Mouse (Mus musculus) kidney, adult 11 months (tissue): ENCODE measurements around the gene Patj.
A peak's percentile ranks its signal among the peaks of the same experiment; 100 is the strongest.

Experiments
- DNase-seq: peaks from one replicate; pipeline ENCODE4 v3.0.0; 2022

The Patj gene

DNA sequence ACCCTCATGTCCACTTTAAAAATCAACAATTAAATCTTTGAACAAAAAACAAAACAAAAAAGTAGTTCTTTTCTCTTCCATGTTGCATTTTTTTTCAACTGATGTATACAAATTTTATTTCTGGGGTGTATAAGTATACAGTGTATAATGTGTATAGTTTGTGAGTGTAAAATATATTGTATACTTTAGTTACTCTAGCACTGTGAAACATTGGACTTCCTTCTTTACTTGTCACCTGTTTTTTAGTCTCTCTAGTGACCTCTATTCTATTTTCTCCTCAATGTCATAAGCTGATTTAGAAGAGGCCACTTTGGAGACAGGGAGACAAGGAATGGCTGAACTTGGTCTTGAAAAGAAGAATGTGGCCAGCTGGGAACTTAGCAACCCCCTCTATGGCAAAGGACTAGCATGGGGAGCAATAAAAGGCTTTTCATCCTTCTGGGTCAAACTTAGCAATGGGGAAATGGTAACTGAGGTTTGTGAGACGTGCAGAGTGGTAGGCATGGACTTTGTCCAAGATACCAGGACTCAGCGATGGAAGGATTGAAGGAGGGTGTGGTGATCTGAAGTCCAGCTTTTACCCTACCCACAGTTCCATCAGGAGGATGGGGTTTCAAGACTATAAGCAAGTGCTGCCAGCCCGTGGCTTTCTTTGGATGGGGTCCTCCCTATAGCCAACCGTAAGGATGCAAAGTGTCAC lies 54.1 kb downstream of the Patj start:
- no peak for DNase-seq

DNA sequence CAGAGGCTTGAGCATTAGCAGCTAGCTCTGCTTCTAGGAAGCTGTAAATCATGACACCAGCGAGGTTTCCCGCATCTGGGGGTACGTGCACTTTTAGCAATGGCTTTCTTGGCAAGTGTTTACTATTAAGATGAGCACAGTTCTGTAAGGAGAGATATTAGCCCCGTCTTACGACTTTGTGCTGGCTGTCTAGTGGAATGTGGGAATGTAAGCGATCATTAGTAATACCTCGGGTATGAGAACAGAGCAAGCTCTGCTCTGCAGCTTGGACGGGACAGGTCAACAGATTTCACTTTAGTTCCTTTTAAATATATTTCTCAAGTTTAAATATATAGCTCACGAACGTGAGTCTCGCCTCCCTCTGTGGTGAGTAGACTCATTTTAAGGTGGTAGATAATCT lies 54.7 kb downstream of the Patj start:
- no peak for DNase-seq

DNA sequence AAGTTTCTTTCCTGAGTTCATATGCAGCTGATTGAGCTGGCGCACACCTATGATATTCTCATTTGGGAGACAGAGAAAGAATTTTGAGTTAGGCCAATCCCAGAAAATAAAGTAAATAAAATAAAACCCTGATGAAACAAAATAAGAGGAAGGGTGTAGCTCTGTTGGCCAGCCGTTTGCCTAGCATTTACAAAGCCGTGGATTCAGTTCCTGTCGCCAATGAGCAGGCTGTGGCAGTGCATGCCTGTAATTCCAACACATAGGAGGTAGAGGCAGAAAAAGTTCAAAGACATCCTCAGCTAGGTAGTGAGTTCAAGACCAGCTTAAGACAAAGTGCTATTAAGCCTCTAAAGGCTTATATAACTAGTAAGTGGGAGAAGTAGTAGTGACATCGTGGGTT lies 55.2 kb downstream of the Patj start:
- DNase-seq: no peak

DNA sequence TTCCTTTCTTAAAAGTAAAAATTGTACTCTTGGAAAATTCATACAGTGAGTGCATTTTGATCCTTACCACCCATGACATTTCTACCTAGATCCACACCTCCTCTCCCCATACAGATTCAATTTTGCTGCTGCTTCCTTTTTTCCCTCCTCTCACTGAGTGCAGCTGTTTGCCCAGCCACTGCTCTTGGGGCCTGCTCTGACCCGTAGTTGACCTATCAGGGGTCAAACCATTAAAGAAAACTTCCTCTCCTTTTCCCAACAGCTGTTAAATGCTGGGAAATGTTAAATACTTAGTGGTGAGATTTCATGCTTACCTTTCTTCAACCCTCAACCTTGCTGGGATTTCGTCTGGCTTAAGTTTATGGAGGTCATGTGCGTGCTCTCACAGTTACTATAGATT lies 55.7 kb downstream of the Patj start:
- DNase-seq: no peak

DNA sequence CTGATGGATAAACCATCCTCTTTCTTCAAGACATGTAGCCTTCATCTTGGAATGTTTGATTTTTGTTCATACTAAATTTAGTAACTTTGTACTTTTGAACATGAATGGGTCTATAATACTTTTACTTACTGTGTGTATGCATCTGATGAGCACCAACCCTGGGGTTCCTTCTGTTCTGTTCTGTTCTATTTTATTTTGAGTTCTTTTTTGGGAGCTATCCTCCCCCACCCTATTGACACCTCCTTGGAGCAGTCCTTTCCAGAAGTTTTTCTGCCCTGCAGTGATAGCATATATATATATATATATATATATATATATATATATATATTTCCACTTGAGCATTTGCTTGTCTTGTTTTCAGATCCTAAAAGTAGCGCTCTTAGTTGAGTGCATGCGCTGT lies 57.1 kb downstream of the Patj start:
- DNase-seq: no peak

DNA sequence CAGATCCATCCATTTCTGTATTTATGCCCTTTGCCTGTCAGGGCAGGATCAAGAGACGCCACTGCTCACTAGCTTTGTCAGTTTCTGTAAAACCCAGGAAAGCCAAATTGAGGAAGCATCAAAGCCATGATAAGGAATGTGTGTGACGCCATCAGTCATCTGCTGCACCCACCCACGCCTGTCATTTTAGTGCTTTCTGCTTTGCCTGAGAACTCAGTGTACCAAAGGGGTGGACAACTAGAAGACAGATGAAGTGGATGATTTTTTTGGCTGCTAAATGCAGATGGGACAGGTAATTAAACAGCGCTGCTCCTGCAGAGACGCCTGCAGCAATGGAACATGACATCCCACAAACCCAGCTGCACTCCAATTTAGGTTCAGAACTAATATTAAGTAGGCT lies 57.6 kb downstream of the Patj start:
- no peak for DNase-seq

DNA sequence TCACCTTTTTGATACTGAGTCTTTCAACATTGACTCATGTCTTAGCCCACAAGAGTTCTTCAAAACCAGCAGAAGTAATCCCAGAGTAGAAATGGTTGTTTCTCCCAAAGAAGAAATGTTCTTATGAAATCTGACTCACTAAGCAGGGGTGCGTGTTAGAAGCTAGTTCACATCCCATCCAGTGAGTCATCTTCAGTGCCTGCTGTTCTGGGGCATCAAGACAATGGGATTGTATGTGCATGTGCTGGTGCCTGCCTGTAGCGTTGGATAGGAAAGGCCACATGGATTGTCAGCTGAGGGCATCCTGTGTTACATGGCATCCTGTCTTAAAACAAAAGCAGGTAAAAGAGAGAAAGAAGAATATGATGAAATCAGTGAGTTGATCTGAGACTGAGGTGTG lies 59.8 kb downstream of the Patj start:
- no peak for DNase-seq

DNA sequence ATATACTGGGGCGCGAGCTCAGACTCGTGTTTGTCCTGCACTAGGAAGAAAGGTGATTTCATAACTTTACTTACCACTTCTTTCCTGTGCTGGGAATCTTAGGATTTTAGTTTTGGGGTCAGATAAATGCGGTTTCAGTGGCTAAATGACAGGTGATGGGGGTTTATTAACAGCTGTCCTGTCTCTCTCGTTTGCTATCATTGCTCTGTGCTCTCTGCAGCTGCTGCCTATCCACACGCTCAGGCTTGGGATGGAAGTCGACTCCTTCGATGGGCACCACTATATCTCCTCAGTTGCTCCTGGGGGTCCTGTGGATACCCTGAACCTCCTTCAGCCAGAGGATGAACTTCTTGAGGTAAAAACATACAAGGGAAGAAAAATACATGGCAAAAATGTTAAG lies 60.3 kb downstream of the Patj start:
- no peak for DNase-seq

DNA sequence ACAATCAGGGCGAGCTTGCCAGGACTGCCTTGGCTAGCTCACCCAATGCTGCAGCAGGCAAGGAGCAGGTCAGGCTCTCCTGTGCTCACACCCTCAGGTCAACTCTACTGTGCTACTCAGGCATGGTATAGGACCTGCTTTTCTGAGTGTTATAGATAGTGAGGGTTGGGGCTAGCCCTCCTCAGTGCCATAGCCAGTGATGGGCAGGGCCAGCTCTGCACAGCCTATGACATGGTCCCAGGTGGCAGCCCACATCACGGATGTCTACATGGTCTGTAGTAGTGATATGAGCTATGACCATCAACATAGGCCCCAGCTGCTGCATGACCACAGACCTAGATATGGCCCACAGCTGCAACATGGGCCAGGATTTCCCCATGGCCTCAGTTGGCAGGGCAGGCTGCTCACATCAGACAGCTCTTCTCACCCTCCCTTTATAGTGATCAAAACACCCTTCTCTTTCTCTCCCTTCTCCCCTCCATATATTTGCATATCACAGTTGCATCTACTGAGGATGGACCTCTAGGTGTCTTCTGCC lies 66.3 kb downstream of the Patj start:
- DNase-seq: no peak

DNA sequence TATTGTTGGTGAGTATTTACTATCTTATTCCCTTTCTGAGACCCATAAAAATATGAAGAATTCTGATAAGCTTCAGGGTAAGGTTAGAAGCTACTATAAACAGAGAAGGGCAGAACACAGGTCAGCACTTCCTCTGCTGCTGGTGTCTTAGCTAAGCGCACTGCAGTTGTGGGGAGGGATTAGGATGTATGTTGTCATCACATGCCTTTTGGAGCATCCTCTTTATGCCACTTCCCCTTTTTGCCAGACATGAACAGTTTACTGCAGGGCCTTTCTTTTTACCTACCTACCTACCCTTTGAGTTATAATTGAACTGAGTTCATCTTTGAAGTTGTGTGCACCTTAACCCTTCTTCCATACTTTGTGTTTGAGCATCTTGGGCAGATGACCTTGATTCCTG lies 69.9 kb downstream of the Patj start:
- DNase-seq: no peak

DNA sequence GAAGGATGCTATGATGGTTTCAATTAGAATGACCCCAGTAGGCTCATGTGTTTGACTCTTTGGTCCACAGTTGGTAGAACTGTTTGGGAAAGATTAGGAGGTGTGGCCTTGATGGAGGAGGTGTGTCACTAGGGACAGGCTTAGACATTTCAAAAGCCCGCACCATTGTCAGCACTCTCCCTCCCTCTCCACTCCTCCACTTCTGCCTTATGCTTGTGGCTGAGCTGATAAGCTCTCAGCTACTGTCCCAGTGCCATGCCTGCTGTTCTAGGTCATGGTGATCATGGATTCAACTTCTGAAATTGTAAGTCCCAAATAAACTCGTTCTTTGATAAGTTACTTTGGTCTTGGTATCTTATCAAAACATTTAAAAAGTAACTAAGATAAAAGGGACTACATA lies 70.3 kb downstream of the Patj start:
- DNase-seq: no peak

DNA sequence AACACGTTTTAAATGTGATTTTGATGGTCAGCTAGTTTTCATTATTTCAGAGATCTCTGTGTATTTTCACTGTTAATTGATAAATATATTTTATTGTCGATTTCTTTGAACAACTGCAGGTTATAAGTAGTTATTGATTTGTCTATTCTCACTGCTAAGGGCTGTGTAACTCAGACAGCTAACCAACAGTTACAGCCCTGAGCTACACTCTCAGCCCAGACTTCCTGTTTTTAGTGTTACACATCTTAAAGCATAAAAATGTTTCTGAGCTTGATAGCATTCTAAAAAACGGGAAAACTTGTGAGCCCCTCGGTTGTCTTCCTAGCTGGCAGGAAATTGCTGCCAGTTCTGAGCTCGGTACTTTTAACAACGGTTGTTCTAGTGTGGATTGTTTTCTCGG lies 75.8 kb downstream of the Patj start:
- DNase-seq: no peak

DNA sequence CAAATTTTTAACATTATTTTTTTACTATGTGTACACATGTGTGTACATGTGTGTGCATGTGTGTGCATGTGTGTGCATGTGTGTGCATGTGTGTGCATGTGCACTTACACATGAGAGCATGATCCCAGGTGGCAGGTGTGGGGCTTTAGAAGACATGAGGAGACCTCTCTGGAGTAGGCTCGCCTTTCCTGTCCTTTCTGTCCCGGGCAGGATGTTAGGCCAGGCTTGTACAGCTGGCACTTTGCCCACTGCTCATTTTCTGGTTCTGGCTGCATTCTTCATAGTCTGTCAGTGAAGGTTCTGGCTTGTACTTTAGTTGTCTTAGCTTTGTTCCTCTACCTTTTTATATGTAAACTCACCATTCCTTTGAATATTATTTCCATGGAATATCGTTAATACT lies 77.9 kb downstream of the Patj start:
- peak; percentile 40 for DNase-seq

DNA sequence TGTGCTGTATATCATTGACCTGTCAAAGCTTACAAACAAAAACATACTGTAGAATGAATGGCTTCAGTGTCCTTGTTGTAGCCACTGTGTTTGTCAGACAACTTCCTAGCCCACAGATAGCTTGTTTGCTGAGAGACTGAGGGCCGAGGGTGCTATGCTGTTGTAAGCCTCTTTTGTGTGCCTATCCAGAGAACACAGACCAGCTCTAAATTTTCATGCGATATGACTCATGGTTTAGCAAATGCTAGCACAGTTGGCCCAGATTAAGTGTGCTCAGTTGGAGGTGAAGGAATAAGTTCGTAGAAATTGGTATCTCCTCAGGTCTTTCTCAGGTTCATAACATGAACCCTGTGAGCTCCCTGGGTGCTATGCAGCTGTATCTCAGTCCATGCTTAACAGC lies 82.4 kb downstream of the Patj start:
- DNase-seq: no peak

DNA sequence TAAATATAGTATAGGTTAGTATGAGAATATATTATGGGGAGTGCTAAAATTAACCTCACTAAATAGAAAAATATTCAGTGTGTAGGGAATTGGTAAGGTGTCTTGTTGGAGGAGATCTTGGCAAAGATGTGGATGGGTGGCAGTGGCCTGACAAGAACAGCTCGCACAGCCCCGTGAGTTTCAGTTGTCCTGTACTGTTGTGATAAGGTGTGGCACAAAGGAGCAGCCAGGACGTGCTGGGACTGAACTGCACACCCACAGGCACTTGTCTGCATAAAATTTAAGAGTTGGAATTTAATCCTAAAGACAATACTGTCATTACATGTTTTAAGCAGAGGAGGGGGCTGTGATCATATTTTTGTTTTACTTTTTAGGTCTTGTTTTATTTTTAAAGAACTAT lies 90.9 kb downstream of the Patj start:
- DNase-seq: no peak

DNA sequence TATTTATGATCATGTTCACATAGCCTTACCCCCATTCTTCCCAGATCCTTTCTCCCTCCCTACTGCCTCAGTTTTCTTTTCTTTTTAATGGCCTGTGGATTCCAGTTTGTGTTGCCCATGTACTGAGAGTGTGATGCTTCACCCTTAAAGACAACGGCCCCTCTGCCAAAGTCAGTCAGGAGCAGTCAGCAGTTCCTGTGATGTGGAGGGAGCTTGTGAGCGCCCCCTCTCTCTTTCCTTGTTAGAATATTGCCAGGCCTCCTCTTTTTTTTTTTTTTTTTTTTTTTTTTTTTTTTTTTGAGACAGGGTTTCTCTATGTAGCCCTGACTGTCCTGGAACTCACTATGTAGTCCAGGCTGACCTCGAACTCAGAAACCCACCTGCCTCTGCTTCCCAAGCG lies 91.3 kb downstream of the Patj start:
- no peak for DNase-seq

DNA sequence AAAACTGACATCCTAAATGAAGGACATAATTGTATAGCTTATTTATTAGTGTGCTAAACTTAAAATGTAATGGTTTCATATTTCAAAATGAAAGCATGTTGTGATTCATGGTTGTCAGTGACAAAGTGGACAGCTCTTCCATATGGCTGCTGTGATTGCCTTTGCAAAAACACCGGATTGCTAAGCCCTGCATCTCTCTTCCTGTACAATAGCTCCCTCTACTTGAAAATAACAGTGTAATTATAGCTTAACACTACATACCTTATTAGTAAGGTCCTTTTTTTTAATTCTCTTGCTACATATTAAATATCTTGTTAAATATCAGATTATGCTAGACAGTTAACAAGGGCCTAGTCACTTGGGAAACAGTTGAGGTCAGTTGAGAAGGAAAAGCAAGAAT lies 93.8 kb downstream of the Patj start:
- DNase-seq: no peak

DNA sequence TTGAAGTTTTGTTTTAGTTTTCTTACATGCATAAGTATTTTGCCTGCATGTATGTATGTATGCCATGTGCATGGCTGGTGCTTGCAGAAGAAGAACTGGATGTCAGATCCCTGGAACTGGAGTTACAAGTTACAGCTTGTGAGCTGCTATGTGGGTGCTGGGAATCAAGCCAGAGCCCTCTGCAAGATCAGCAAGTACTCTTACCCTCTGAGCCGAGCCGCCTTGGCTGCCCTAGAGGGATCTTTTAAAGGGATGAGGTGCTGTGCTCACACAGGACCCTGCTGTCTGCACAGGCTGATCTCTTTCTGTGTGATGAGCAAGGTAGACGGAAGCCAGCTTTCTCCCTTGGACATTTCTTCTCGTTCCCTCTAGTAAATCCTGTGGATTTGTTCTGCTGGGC lies 102.8 kb downstream of the Patj start:
- DNase-seq: no peak

DNA sequence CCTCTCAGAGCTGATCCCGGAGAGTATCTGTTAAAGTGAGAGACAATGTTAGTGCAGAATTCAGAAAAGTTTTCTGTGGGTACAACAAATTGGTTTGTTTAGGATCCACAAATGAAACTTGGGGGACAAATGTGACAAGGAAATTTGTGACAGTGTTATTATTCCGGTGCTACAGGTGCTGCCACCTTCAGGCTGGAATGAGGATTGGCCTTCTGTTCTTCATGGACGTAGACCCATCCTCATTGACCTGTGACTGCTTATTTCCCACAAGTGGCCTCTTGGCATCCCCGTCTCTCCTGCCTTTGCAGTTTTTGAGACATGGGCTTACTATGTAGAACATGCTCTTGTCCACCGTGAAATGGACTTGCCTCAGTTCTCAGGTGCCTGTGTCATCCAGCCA lies 104.6 kb downstream of the Patj start:
- no peak for DNase-seq

DNA sequence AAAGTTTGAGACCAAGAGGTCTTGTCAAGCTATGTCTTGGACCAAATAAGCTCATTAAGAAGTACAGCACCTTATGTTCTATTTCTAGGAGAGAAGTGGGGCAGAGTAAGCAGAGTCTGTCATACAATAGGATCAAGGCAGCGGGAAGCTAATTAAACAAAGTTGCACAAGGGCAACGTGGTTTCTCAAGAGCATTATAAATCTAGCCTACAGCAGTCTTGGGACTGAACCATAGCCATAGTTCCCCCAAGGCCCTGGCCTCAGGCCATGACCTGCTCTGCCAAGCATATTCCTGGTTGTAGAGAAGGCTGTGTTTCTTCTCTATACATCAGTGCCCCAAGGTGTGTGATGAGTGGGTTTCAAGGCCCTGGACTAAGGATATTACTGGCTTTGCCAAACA lies 105.3 kb downstream of the Patj start:
- no peak for DNase-seq

DNA sequence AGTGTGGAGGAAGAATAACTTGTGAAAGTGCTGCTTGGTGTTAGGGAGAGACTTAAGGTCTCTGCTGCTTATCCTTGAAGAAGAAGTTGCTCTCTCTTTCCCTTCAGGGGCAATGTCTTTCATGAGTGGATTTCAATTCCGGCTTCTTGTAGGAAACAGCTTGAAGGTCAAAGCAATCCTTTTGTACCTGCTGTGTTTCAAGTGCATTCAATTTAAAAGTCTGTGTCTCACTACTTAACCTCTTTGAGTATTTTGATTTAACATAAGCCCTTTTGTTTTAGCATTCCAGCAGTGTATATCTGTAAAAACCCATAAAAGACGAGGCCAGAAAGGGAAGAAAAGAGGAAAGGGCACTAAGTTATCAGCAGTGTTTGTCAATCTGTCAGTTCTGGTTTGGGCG lies 109.2 kb downstream of the Patj start:
- DNase-seq: no peak

DNA sequence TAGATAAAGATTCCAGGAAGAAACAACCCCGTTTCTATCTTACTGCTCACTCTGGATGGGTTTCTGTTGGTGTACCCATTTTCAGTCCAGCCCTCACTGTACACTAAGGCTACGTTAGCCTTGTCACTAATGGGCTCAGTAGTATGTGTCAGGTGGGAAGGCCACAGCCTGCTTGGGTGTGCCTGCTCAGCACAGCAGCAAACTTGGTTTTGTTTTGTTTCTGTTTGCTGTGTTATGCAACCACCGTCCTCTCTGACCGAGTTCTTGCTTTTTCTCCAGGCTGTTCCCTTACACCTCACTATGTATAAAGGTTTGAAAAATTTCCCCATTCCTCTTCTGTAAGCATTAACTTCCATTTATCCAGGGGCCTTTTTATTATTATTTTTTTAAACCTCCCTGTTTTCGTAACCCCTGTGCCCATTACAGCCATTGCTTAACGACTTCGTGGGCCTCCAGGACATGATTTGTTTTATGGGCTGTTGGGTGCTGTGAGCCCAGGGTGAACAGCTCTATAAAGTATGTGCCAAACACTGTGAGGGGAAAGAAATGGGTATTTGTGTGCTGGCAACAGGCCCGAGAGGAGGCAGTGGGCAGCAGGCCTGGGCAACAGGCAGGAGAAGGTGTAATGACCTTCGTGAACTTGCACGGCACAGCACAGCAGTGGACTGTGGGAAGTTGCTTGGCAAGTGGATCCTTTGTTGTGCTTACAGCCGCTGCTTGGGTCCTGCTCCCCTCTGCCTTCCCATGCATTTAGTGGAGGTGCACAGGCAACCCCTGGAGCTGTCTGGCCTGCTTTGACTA lies 113.1 kb downstream of the Patj start:
- peak; percentile 91 for DNase-seq

DNA sequence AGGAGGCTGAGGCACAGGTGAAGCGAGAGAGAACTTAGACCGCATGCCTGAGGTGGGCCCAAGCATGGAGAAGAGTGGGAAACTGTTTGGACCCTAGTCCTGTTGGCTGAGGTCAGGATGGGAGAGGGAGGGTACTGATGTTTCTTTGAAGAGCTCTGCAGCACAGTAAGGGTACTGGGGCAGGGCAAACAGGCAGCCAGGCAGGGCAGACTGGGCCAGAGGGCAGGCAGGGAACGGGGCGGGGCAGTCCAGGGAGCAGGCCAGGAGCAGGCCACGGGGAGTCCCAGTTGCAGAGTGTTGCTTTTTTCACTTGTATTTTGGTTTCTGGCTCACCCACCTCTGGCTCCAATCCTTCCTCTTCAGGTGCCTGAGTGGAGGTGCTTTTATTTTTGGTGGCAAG lies 114.4 kb downstream of the Patj start:
- DNase-seq: peak; percentile 63

DNA sequence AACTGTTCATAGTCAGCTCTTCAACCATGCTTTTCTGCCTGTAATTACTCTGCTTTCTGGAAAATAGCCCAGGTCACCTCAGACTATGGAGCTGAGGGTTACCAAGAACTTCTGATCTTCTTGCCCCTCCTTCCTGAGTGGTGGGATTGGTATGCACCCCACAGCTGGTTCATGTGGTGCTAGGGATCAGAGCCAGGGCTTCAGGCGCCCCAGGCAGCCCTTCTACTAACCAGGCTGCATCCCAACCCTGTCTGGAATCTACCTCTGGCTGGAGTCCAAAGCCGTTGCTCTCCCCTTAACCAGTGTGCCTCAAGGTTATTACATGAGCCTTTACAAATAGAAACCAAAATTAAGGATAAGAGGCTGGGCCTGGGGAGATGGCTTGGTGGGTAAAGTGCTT lies 115.7 kb downstream of the Patj start:
- DNase-seq: peak; percentile 90
